Mouse (Mus musculus) Muller cell, postnatal 12 days (primary cell): ENCODE data around the gene Tagln2.

Experiments used
- DNase-seq: peaks from one replicate; pipeline ENCODE4 v3.0.0-alpha.2; 2015; ENCODE audit errors: inconsistent ontology term

Tagln2 gene

GRCm38 (mm10) chr1:172503111-172503997 lies 3.5 kb downstream of the Tagln2 start:
- peak; percentile 88 for DNase-seq

GRCm38 (mm10) chr1:172504756-172505155 lies 4.9 kb downstream of the Tagln2 start:
- peak; percentile 74 for DNase-seq

GRCm38 (mm10) chr1:172507001-172507400 lies 7.2 kb downstream of the Tagln2 start:
- DNase-seq: no peak

GRCm38 (mm10) chr1:172507701-172508100 lies 7.9 kb downstream of the Tagln2 start:
- no peak for DNase-seq

GRCm38 (mm10) chr1:172508172-172508571 lies 8.3 kb downstream of the Tagln2 start:
- DNase-seq: no peak

GRCm38 (mm10) chr1:172509235-172509634 lies 9.4 kb downstream of the Tagln2 start:
- no peak for DNase-seq

- no peak for DNase-seq
Observed at GRCm38 (mm10) chr1:172509983-172510382, 10.1 kb downstream of the Tagln2 start.

GRCm38 (mm10) chr1:172510421-172510972 lies 10.7 kb downstream of the Tagln2 start:
- no peak for DNase-seq

GRCm38 (mm10) chr1:172512962-172513361 lies 13.1 kb downstream of the Tagln2 start:
- DNase-seq: peak; percentile 23

- DNase-seq: peak; percentile 71
Observed at GRCm38 (mm10) chr1:172513525-172514212, 13.8 kb downstream of the Tagln2 start.

GRCm38 (mm10) chr1:172514213-172514529 lies 14.3 kb downstream of the Tagln2 start:
- DNase-seq: no peak

GRCm38 (mm10) chr1:172514551-172515268 lies 14.9 kb downstream of the Tagln2 start:
- no peak for DNase-seq

GRCm38 (mm10) chr1:172515396-172515795 lies 15.5 kb downstream of the Tagln2 start:
- DNase-seq: no peak

GRCm38 (mm10) chr1:172518013-172518412 lies 18.2 kb downstream of the Tagln2 start:
- no peak for DNase-seq

GRCm38 (mm10) chr1:172519644-172520043 lies 19.8 kb downstream of the Tagln2 start:
- no peak for DNase-seq

GRCm38 (mm10) chr1:172520576-172521440 lies 21.0 kb downstream of the Tagln2 start, which contains the start of gene Cfap45:
Gene Cfap45 (plus strand): TSS chr1:172520801.
- peak; percentile 86 for DNase-seq

GRCm38 (mm10) chr1:172522524-172522923 lies 22.7 kb downstream of the Tagln2 start:
- DNase-seq: no peak

GRCm38 (mm10) chr1:172523699-172524101 lies 23.9 kb downstream of the Tagln2 start:
- no peak for DNase-seq

GRCm38 (mm10) chr1:172525027-172525764 lies 25.3 kb downstream of the Tagln2 start:
- no peak for DNase-seq

GRCm38 (mm10) chr1:172525971-172526370 lies 26.1 kb downstream of the Tagln2 start:
- no peak for DNase-seq
